Mouse (Mus musculus) liver, adult 2 months (tissue): ENCODE data around the gene Emc10.

Experiments
- CTCF ChIP-seq: fragments of 200-500 bp; IDR thresholded peaks from 2 replicates; pipeline ENCODE4 v1.5.1; 2011; ENCODE audit warnings: low read depth, low read length, control low read depth
- POLR2A ChIP-seq: fragments of 200-500 bp; IDR thresholded peaks from 2 replicates; pipeline ENCODE4 v1.6.1; 2011; ENCODE audit warnings: low read length, control low read depth; ENCODE audit not compliant: insufficient read depth; ENCODE audit errors: extremely low read depth

GRCm38 (mm10) chr7:44534656-44535441 is 38.5 kb upstream of the Emc10 start:
- no peak for TF ChIP-seq CTCF
- TF ChIP-seq POLR2A, result no peak
